21 mouse cellular contexts compared by ENCODE assay signal in the genomic region with DNA sequence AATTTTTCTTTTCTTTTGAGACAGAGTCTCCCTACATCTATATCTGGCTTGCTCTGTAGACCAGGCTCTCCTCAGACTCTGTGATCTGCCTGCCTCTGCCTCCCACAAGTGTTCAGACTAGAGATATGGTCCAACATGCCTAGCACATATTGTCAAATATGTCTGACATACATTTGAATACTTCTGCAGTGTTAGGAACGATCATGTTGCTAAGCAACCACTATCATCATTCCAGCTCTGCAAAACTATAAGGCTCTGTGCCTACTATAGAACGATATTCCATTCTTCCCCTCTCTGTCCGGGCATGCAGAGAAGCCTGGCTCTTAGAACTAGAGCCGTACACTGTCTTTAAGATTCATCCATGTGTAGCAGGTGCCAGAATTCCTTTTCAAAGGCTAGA. TPM values are rescaled to one million over a fixed set of nuclear protein-coding genes. Genes with fewer than 3 reads are reported as not detected.
DNase-seq lines count a peak whose midpoint lies in the region; ATAC-seq lines count a peak whose summit lies in the region.
"Had no signal": no experiment of that assay in that cellular context is flagged by ENCODE, and none has a peak within 500 bp of the region (broad histone marks: within the 10 kb centered on the region; RNA-seq: fewer than 3 reads in every experiment).

No protein-coding gene starts in this region.

- DNase-seq in heart, postnatal 14 days: no peak
- no peak for DNase-seq in midbrain, embryonic 11.5 days (ENCODE audit: low spot score, missing footprints)
- DNase-seq in retina, embryonic 14.5 days (ENCODE audit: low spot score): no peak
- DNase-seq: cerebellum, adult 11-12 months; cerebellum, postnatal 25 days; gastrocnemius, postnatal 14 days; kidney, adult 18-20 months; kidney, postnatal 14 days; lung, postnatal 10 days; right cerebral cortex, postnatal 4 days; thymus, postnatal 25 days had no signal

- no peak for ATAC-seq in forebrain, embryonic 13.5 days
- no peak for ATAC-seq in forebrain, embryonic 12.5 days (ENCODE audit: low FRiP score)
- ATAC-seq in heart, embryonic 15.5 days (replicated peaks; ENCODE audit: insufficient number of reproducible peaks, insufficient read depth, low FRiP score, low read depth): no peak
- no peak for ATAC-seq in midbrain, embryonic 13.5 days
- no peak for ATAC-seq in midbrain, embryonic 11.5 days (ENCODE audit: low FRiP score)
- ATAC-seq in kidney, embryonic 16.5 days (ENCODE audit: low FRiP score, low TSS enrichment): no peak

- 17% methylated on average over 4 of the region's 4 CpGs for WGBS in forebrain, embryonic 13.5 days
- 13% methylated on average over 4 of the region's 4 CpGs for WGBS in forebrain, embryonic 12.5 days
- WGBS in heart, embryonic 15.5 days: 48% methylated on average over 4 of the region's 4 CpGs
- WGBS in midbrain, embryonic 13.5 days: 18% methylated on average over 4 of the region's 4 CpGs
- 28% methylated on average over 4 of the region's 4 CpGs for WGBS in midbrain, embryonic 11.5 days
- 84% methylated on average over 4 of the region's 4 CpGs for WGBS in kidney, embryonic 16.5 days

- H3K4me2 ChIP-seq in forebrain, embryonic 13.5 days: no peak overlapping the region
- H3K4me2 ChIP-seq in forebrain, embryonic 12.5 days: no peak overlapping the region
- no peak overlapping the region for H3K4me2 ChIP-seq in heart, embryonic 15.5 days
- no peak overlapping the region; the same call in 1 of the 2 replicates for H3K4me2 ChIP-seq in midbrain, embryonic 13.5 days (replicated peaks)
- H3K4me2 ChIP-seq in midbrain, embryonic 11.5 days: no peak overlapping the region
- no peak overlapping the region for H3K4me2 ChIP-seq in kidney, embryonic 16.5 days (replicated peaks; ENCODE audit: low read depth, low read length)
- H3K4me2 ChIP-seq: limb, embryonic 13.5 days; liver, embryonic 15.5 days; neural tube, embryonic 15.5 days had no signal

- peaks cover 25% of the 10 kb centered on the region for H3K4me1 ChIP-seq in forebrain, embryonic 13.5 days
- peaks cover 28% of the 10 kb centered on the region for H3K4me1 ChIP-seq in forebrain, embryonic 12.5 days
- H3K4me1 ChIP-seq in heart, embryonic 15.5 days (replicated peaks): peaks cover 50% of the 10 kb centered on the region
- peaks cover 46% of the 10 kb centered on the region for H3K4me1 ChIP-seq in midbrain, embryonic 13.5 days (replicated peaks)
- peaks cover 18% of the 10 kb centered on the region for H3K4me1 ChIP-seq in midbrain, embryonic 11.5 days (ENCODE audit: control insufficient read depth, insufficient read depth, low read length)
- no peaks in the 10 kb centered on the region for H3K4me1 ChIP-seq in kidney, embryonic 16.5 days (ENCODE audit: insufficient read depth, low read length)

- 0 out of 2 replicates have a peak overlapping the region, but pooled peaks have one; percentile 25 for H3K27ac ChIP-seq in forebrain, embryonic 13.5 days
- H3K27ac ChIP-seq in forebrain, embryonic 12.5 days: no peak overlapping the region
- H3K27ac ChIP-seq in heart, embryonic 15.5 days: peak overlapping the region; percentile 96
- H3K27ac ChIP-seq in midbrain, embryonic 13.5 days: peak overlapping the region; percentile 67; the same call in 1 of the 2 replicates
- H3K27ac ChIP-seq in midbrain, embryonic 11.5 days (ENCODE audit: low read depth, low read length): no peak overlapping the region
- no peak overlapping the region for H3K27ac ChIP-seq in kidney, embryonic 16.5 days (ENCODE audit: low read length)
- H3K27ac ChIP-seq: limb, embryonic 13.5 days; liver, embryonic 15.5 days; neural tube, embryonic 15.5 days had no signal

- no peak overlapping the region for H3K9ac ChIP-seq in forebrain, embryonic 13.5 days
- no peak overlapping the region for H3K9ac ChIP-seq in forebrain, embryonic 12.5 days
- H3K9ac ChIP-seq in heart, embryonic 15.5 days: no peak overlapping the region
- no peak overlapping the region for H3K9ac ChIP-seq in midbrain, embryonic 13.5 days (replicated peaks)
- H3K9ac ChIP-seq in midbrain, embryonic 11.5 days (ENCODE audit: low read length): no peak overlapping the region
- no peak overlapping the region for H3K9ac ChIP-seq in kidney, embryonic 16.5 days (replicated peaks; ENCODE audit: low read length)
- H3K9ac ChIP-seq: limb, embryonic 13.5 days; liver, embryonic 15.5 days; neural tube, embryonic 15.5 days had no signal

- H3K27me3 ChIP-seq in forebrain, embryonic 13.5 days: no peaks in the 10 kb centered on the region
- H3K27me3 ChIP-seq in forebrain, embryonic 12.5 days: no peaks in the 10 kb centered on the region
- no peaks in the 10 kb centered on the region for H3K27me3 ChIP-seq in heart, embryonic 15.5 days
- no peaks in the 10 kb centered on the region for H3K27me3 ChIP-seq in midbrain, embryonic 13.5 days
- no peaks in the 10 kb centered on the region for H3K27me3 ChIP-seq in midbrain, embryonic 11.5 days (ENCODE audit: control insufficient read depth, insufficient read depth, low read length)
- H3K27me3 ChIP-seq in kidney, embryonic 16.5 days (ENCODE audit: insufficient read depth, low read length): no peaks in the 10 kb centered on the region
- H3K27me3 ChIP-seq: limb, embryonic 13.5 days; liver, embryonic 15.5 days; neural tube, embryonic 15.5 days had no signal

- intact Hi-C loops in heart, postnatal 14 days (cut with DNase I): no loop called here

- H3K4me3 ChIP-seq in forebrain, embryonic 13.5 days: no peak overlapping the region
- H3K4me3 ChIP-seq in forebrain, embryonic 12.5 days (replicated peaks): no peak overlapping the region
- no peak overlapping the region for H3K4me3 ChIP-seq in heart, embryonic 15.5 days
- H3K4me3 ChIP-seq in midbrain, embryonic 13.5 days (replicated peaks): no peak overlapping the region
- H3K4me3 ChIP-seq in midbrain, embryonic 11.5 days (ENCODE audit: low read depth, low read length): no peak overlapping the region
- H3K4me3 ChIP-seq in kidney, embryonic 16.5 days (ENCODE audit: low read length): no peak overlapping the region
- H3K4me3 ChIP-seq: limb, embryonic 13.5 days; liver, embryonic 15.5 days; myocyte; neural tube, embryonic 15.5 days had no signal

- no peaks in the 10 kb centered on the region for H3K9me3 ChIP-seq in forebrain, embryonic 13.5 days (replicated peaks)
- no peaks in the 10 kb centered on the region for H3K9me3 ChIP-seq in forebrain, embryonic 12.5 days
- H3K9me3 ChIP-seq in heart, embryonic 15.5 days (replicated peaks): no peaks in the 10 kb centered on the region
- H3K9me3 ChIP-seq in midbrain, embryonic 13.5 days: no peaks in the 10 kb centered on the region
- H3K9me3 ChIP-seq in midbrain, embryonic 11.5 days (ENCODE audit: control insufficient read depth, low read length): no peaks in the 10 kb centered on the region
- H3K9me3 ChIP-seq in kidney, embryonic 16.5 days (ENCODE audit: low read length): no peaks in the 10 kb centered on the region
- H3K9me3 ChIP-seq: limb, embryonic 13.5 days; liver, embryonic 15.5 days; megakaryocyte, embryonic 14.5 days; neural tube, embryonic 15.5 days had no signal

- H3K36me3 ChIP-seq in forebrain, embryonic 13.5 days (ENCODE audit: poor library complexity, severe bottlenecking): peaks cover 7% of the 10 kb centered on the region; the same call in 1 of the 2 replicates
- peaks cover 6% of the 10 kb centered on the region; the same call in 1 of the 2 replicates for H3K36me3 ChIP-seq in forebrain, embryonic 12.5 days (replicated peaks)
- H3K36me3 ChIP-seq in heart, embryonic 15.5 days: no peaks in the 10 kb centered on the region; the same call in 1 of the 2 replicates
- peaks cover 11% of the 10 kb centered on the region for H3K36me3 ChIP-seq in midbrain, embryonic 13.5 days
- H3K36me3 ChIP-seq in midbrain, embryonic 11.5 days (ENCODE audit: control insufficient read depth, insufficient read depth, low read length): no peaks in the 10 kb centered on the region
- no peaks in the 10 kb centered on the region for H3K36me3 ChIP-seq in kidney, embryonic 16.5 days (ENCODE audit: insufficient read depth, low read length)

RNA-seq across cellular contexts. Expression of a gene that starts 3.4 kb away (rescaled TPM):
- 62.4 and 64.2 TPM in 2 replicates for polyA plus RNA-seq in forebrain, embryonic 13.5 days (2015; fragmentation: Nextera tagmentation; extraction: Ambion mirVana)
- 53.9 and 57.0 TPM in 2 replicates for polyA plus RNA-seq in forebrain, embryonic 12.5 days (2016; fragmentation: Nextera tagmentation; extraction: Ambion mirVana)
- 72.4 and 82.5 TPM in 2 replicates for polyA plus RNA-seq in heart, embryonic 15.5 days (2015; fragmentation: Nextera tagmentation; extraction: Ambion mirVana)
- 100 to 1,000 TPM; 367 to 392 TPM for total RNA-seq in heart, postnatal 14 days (2021)
- 79.8 and 89.2 TPM in 2 replicates for polyA plus RNA-seq in midbrain, embryonic 13.5 days (2015; fragmentation: Nextera tagmentation; extraction: Ambion mirVana)
- 21.6 and 22.4 TPM in 2 replicates for polyA plus RNA-seq in midbrain, embryonic 11.5 days (2014; fragmentation: Nextera tagmentation; extraction: Ambion mirVana)
- polyA plus RNA-seq in kidney, embryonic 16.5 days (2015; fragmentation: Nextera tagmentation; extraction: Ambion mirVana): 54.4 and 56.0 TPM in 2 replicates

RNA-seq across cellular contexts. Expression of a gene that starts 18.2 kb away (rescaled TPM):
- 176 and 192 TPM in 2 replicates for polyA plus RNA-seq in forebrain, embryonic 13.5 days (2015; fragmentation: Nextera tagmentation; extraction: Ambion mirVana)
- polyA plus RNA-seq in forebrain, embryonic 12.5 days (2016; fragmentation: Nextera tagmentation; extraction: Ambion mirVana): 193 and 209 TPM in 2 replicates
- 230 and 277 TPM in 2 replicates for polyA plus RNA-seq in heart, embryonic 15.5 days (2015; fragmentation: Nextera tagmentation; extraction: Ambion mirVana)
- 10 to 100 TPM; 65.7 to 69.2 TPM for total RNA-seq in heart, postnatal 14 days (2021)
- polyA plus RNA-seq in midbrain, embryonic 13.5 days (2015; fragmentation: Nextera tagmentation; extraction: Ambion mirVana): 192 and 200 TPM in 2 replicates
- 209 and 219 TPM in 2 replicates for polyA plus RNA-seq in midbrain, embryonic 11.5 days (2014; fragmentation: Nextera tagmentation; extraction: Ambion mirVana)
- 407 and 438 TPM in 2 replicates for polyA plus RNA-seq in kidney, embryonic 16.5 days (2015; fragmentation: Nextera tagmentation; extraction: Ambion mirVana)

RNA-seq across cellular contexts. Expression of a gene that starts 45.1 kb away (rescaled TPM):
- 1.9 and 2.2 TPM in 2 replicates for polyA plus RNA-seq in forebrain, embryonic 13.5 days (2015; fragmentation: Nextera tagmentation; extraction: Ambion mirVana)
- polyA plus RNA-seq in forebrain, embryonic 12.5 days (2016; fragmentation: Nextera tagmentation; extraction: Ambion mirVana): 1.6 and 1.8 TPM in 2 replicates
- 8.9 and 9.2 TPM in 2 replicates for polyA plus RNA-seq in heart, embryonic 15.5 days (2015; fragmentation: Nextera tagmentation; extraction: Ambion mirVana)
- total RNA-seq in heart, postnatal 14 days (2021): 1 to 10 TPM; 2.1 to 2.2 TPM
- polyA plus RNA-seq in midbrain, embryonic 13.5 days (2015; fragmentation: Nextera tagmentation; extraction: Ambion mirVana): 2.2 and 2.6 TPM in 2 replicates
- 1.7 and 2.0 TPM in 2 replicates for polyA plus RNA-seq in midbrain, embryonic 11.5 days (2014; fragmentation: Nextera tagmentation; extraction: Ambion mirVana)
- polyA plus RNA-seq in kidney, embryonic 16.5 days (2015; fragmentation: Nextera tagmentation; extraction: Ambion mirVana): 24.6 and 27.1 TPM in 2 replicates

Comparison
In these comparisons a context has a peak if more than half of its experiments do, and no peak if none do; other contexts are left out.
1. H3K27ac ChIP-seq: peak in forebrain, embryonic 13.5 days (single experiment), heart, embryonic 15.5 days (single experiment) and midbrain, embryonic 13.5 days (single experiment); none in forebrain, embryonic 12.5 days (single experiment), midbrain, embryonic 11.5 days (single experiment) and kidney, embryonic 16.5 days (single experiment).